Mouse (Mus musculus): Measurements from ENCODE around the gene Tmem192. TPM values are rescaled to one million over a fixed set of nuclear protein-coding genes. Genes with fewer than 3 reads are reported as not detected.

Gene Tmem192
- polyA plus RNA-seq, 1 experiment from 2014 or later: 36.4 TPM

GRCm38 (mm10) chr8:64934997-64935396, 12.0 kb upstream of the Tmem192 start:
- H3K27ac ChIP-seq (replicated peaks): no peak overlapping the region
- no peaks in the 10 kb centered on the region for H3K36me3 ChIP-seq
- no peaks in the 10 kb centered on the region for H3K27me3 ChIP-seq (replicated peaks)
- no peak overlapping the region for H3K4me3 ChIP-seq (replicated peaks)
- no peak overlapping the region for H3K9ac ChIP-seq (replicated peaks)
- 67% methylated on average over 3 of the region's 3 CpGs for WGBS
- no peaks in the 10 kb centered on the region for H3K4me1 ChIP-seq
- no peaks in the 10 kb centered on the region for H3K9me3 ChIP-seq (replicated peaks)
- no peak for ATAC-seq (ENCODE audit: low FRiP score)
- no peak overlapping the region for H3K4me2 ChIP-seq

- no peak for ATAC-seq (ENCODE audit: low FRiP score)
- no peaks in the 10 kb centered on the region for H3K9me3 ChIP-seq (replicated peaks)
- no peak overlapping the region for H3K27ac ChIP-seq (replicated peaks)
- WGBS: 76% methylated on average over 8 of the region's 8 CpGs
- no peak overlapping the region for H3K4me2 ChIP-seq
- H3K4me3 ChIP-seq (replicated peaks): no peak overlapping the region
- H3K9ac ChIP-seq (replicated peaks): no peak overlapping the region
- no peaks in the 10 kb centered on the region for H3K27me3 ChIP-seq (replicated peaks)
- peaks cover 10% of the 10 kb centered on the region for H3K4me1 ChIP-seq
- H3K36me3 ChIP-seq: no peaks in the 10 kb centered on the region
These were observed 6.0 kb upstream of the Tmem192 start for GRCm38 (mm10) chr8:64941019-64941418.

GRCm38 (mm10) chr8:64941495-64941894, 5.5 kb upstream of the Tmem192 start:
- Histone ChIP-seq H3K36me3 (no peaks in the 10 kb centered on the region), H3K27me3 (replicated peaks) (no peaks in the 10 kb centered on the region), H3K9me3 (replicated peaks) (no peaks in the 10 kb centered on the region), H3K27ac (replicated peaks) (no peak overlapping the region), H3K4me2 (no peak overlapping the region), H3K4me1 (peaks cover 10% of the 10 kb centered on the region), H3K9ac (replicated peaks) (no peak overlapping the region), H3K4me3 (replicated peaks) (no peak overlapping the region)
- ATAC-seq (ENCODE audit: low FRiP score): peak; percentile 56
- WGBS: 11% methylated on average over 9 of the region's 9 CpGs

- Histone ChIP-seq H3K9ac (replicated peaks) (no peak overlapping the region), H3K27me3 (replicated peaks) (no peaks in the 10 kb centered on the region), H3K9me3 (replicated peaks) (no peaks in the 10 kb centered on the region), H3K4me2 (no peak overlapping the region), H3K27ac (replicated peaks) (no peak overlapping the region), H3K36me3 (no peaks in the 10 kb centered on the region), H3K4me3 (replicated peaks) (no peak overlapping the region), H3K4me1 (peaks cover 10% of the 10 kb centered on the region)
- 25% methylated on average over 5 of the region's 5 CpGs for WGBS
- ATAC-seq (ENCODE audit: low FRiP score): no peak
These were observed 4.0 kb upstream of the Tmem192 start for GRCm38 (mm10) chr8:64942946-64943345.

- H3K4me1 ChIP-seq: peaks cover 16% of the 10 kb centered on the region
- 24% methylated on average over 5 of the region's 5 CpGs for WGBS
- no peak overlapping the region for H3K4me2 ChIP-seq
- no peaks in the 10 kb centered on the region for H3K36me3 ChIP-seq
- ATAC-seq (ENCODE audit: low FRiP score): no peak
- no peak overlapping the region for H3K9ac ChIP-seq (replicated peaks)
- H3K27ac ChIP-seq (replicated peaks): no peak overlapping the region
- no peaks in the 10 kb centered on the region for H3K9me3 ChIP-seq (replicated peaks)
- H3K4me3 ChIP-seq (replicated peaks): no peak overlapping the region
- H3K27me3 ChIP-seq (replicated peaks): no peaks in the 10 kb centered on the region
These were observed 2.2 kb upstream of the Tmem192 start for GRCm38 (mm10) chr8:64944831-64945230.

- Histone ChIP-seq H3K36me3 (no peaks in the 10 kb centered on the region), H3K9ac (replicated peaks) (0 out of 2 replicates have a peak overlapping the region, but pooled peaks have one; percentile 5), H3K27me3 (replicated peaks) (no peaks in the 10 kb centered on the region), H3K4me3 (replicated peaks) (no peak overlapping the region), H3K4me2 (no peak overlapping the region), H3K27ac (replicated peaks) (no peak overlapping the region), H3K9me3 (replicated peaks) (no peaks in the 10 kb centered on the region), H3K4me1 (peaks cover 16% of the 10 kb centered on the region)
- WGBS: 86% methylated on average over 7 of the region's 7 CpGs
- ATAC-seq (ENCODE audit: low FRiP score): no peak
These were observed 1.4 kb upstream of the Tmem192 start for GRCm38 (mm10) chr8:64945606-64946005.

DNA sequence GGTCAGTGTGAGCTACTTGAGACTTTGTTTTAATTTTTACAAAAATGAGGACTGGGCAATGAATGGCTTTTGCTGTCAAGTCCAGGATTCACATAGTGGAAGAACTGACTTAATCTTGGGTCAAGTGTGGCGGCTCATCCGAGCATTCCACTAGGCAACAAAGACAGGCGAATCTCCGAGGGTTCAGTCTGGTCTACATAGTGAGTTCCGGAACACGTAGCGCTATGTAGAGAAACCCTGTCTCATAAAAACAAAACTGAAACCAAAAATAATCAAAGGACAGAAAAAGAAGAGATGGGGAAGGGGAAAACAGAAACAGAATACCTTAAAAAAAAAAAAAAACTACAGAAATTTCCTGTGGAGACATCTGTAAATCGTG, 555 bp upstream of the Tmem192 start:
- Histone ChIP-seq H3K9me3 (replicated peaks) (no peaks in the 10 kb centered on the region), H3K36me3 (no peaks in the 10 kb centered on the region), H3K27ac (replicated peaks) (no peak overlapping the region), H3K4me3 (replicated peaks) (no peak overlapping the region), H3K4me1 (peaks cover 13% of the 10 kb centered on the region), H3K9ac (replicated peaks) (no peak overlapping the region), H3K27me3 (replicated peaks) (no peaks in the 10 kb centered on the region), H3K4me2 (peak overlapping the region; percentile 60)
- WGBS: 58% methylated on average over 8 of the region's 8 CpGs
- ATAC-seq (ENCODE audit: low FRiP score): no peak

GRCm38 (mm10) chr8:64947698-64948034, 681 bp downstream of the Tmem192 start:
- Histone ChIP-seq H3K9ac (replicated peaks) (peak overlapping the region; percentile 64), H3K4me3 (replicated peaks) (peak overlapping the region; percentile 92), H3K4me1 (peaks cover 10% of the 10 kb centered on the region), H3K27ac (replicated peaks) (peak overlapping the region; percentile 88), H3K9me3 (replicated peaks) (0 out of 2 replicates have a peak, but pooled peaks cover 3% of the 10 kb centered on the region), H3K36me3 (no peaks in the 10 kb centered on the region), H3K4me2 (peak overlapping the region; percentile 60), H3K27me3 (replicated peaks) (no peaks in the 10 kb centered on the region)
- 9% methylated on average over 10 of the region's 10 CpGs for WGBS
- no peak for ATAC-seq (ENCODE audit: low FRiP score)

DNA sequence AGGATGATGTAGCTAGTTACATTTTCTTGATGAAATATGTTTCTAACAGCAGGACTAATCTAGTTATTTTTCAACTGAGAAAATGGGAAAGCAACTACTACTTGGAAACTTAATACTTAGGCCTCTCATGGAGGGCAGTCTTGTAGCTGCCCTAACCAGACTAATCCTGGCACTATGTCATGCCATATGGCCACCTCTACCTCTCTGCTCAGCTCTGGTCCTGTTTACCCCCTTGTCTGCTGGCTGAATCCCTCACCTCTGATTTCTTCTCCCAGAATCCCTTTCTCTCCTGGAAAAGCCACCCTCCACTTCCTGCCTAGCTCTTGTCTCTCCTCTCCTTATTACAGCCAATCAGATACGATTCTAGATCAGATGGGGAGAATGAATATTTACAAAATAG, 1.4 kb downstream of the Tmem192 start:
- WGBS: 94% methylated on average over 1 of the region's 1 CpGs
- Histone ChIP-seq H3K4me3 (replicated peaks) (no peak overlapping the region), H3K27me3 (replicated peaks) (no peaks in the 10 kb centered on the region)

DNA sequence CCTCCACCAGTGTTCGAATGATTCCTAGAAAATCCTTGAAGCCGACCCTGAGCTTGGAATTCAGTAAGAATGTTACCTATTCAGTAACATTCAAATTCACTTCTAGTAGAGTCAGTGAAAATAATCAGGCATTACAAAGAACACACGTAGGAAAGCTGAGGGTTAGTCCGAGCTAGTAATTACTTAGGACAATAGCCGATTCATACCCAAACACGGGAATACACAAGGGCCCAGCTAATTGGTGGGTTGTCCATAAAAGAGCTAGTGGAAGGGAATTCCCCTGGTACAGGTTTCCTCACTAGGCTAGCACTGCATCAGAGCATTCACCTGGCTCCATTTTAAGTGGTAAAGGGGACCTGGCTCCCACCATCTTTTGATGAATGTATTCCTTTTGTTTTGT, 5.1 kb downstream of the Tmem192 start:
- H3K9me3 ChIP-seq (replicated peaks): 0 out of 2 replicates have a peak, but pooled peaks cover 3% of the 10 kb centered on the region
- no peak overlapping the region for H3K9ac ChIP-seq (replicated peaks)
- H3K4me3 ChIP-seq (replicated peaks): no peak overlapping the region
- 82% methylated on average over 6 of the region's 6 CpGs for WGBS
- 0 out of 2 replicates have a peak, but pooled peaks cover 4% of the 10 kb centered on the region for H3K36me3 ChIP-seq
- H3K27me3 ChIP-seq (replicated peaks): no peaks in the 10 kb centered on the region
- H3K4me1 ChIP-seq: peaks cover 7% of the 10 kb centered on the region; the same call in 1 of the 2 replicates
- H3K27ac ChIP-seq (replicated peaks): no peak overlapping the region
- no peak for ATAC-seq (ENCODE audit: low FRiP score)
- H3K4me2 ChIP-seq: no peak overlapping the region

More for the DNA sequence above, 1.4 kb downstream of the Tmem192 start:
- Histone ChIP-seq H3K36me3 (no peaks in the 10 kb centered on the region), H3K27ac (replicated peaks) (no peak overlapping the region), H3K9me3 (replicated peaks) (0 out of 2 replicates have a peak, but pooled peaks cover 3% of the 10 kb centered on the region), H3K9ac (replicated peaks) (no peak overlapping the region), H3K4me1 (peaks cover 7% of the 10 kb centered on the region; the same call in 1 of the 2 replicates), H3K4me2 (peak overlapping the region; percentile 60; the same call in 1 of the 2 replicates)
- ATAC-seq (ENCODE audit: low FRiP score): no peak

DNA sequence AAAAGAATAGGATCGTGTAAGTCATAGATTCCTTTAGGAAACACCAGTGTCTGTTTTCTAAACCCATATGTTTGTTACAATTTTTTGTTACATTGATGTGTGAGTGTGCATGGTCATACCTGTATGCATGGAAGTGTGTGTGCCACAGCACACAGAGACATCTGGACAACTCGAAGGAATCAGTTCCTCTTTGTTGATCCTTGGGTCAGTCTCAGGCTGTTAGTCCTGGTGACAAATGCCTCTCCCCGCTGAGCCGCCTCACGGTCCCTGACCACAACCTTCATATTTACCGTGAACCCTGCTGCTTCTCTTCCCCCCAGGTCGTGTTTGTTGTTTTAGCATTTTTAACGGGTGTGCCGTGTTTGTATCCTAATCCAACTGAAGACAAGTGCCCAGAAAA, 12.0 kb downstream of the Tmem192 start:
- peaks cover 20% of the 10 kb centered on the region for H3K36me3 ChIP-seq
- no peaks in the 10 kb centered on the region for H3K27me3 ChIP-seq (replicated peaks)
- H3K4me1 ChIP-seq: no peaks in the 10 kb centered on the region
- H3K9me3 ChIP-seq (replicated peaks): no peaks in the 10 kb centered on the region
- H3K9ac ChIP-seq (replicated peaks): no peak overlapping the region
- H3K4me3 ChIP-seq (replicated peaks): no peak overlapping the region
- ATAC-seq (ENCODE audit: low FRiP score): no peak
- H3K27ac ChIP-seq (replicated peaks): no peak overlapping the region
- WGBS: 86% methylated on average over 9 of the region's 9 CpGs
- H3K4me2 ChIP-seq: no peak overlapping the region

DNA sequence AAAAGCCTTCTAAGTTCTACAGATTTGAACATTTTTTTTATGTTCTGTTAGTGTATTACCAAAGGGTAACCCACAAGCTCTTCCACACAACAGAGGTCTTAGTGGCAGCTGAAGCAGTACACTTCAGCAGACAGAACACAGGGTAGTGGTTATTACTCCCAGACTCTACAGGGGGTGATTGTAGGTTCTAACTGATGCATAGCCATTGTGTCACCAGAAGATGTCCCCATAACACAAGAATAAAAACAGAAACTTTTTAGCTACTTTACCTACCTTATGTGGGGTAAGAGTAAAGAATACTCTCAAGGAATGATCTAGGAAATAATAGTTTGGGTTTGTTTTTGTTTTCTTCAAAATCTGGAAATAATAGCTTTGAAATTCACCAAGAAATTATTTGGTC, 15.9 kb downstream of the Tmem192 start:
- no peak overlapping the region for H3K4me3 ChIP-seq (replicated peaks)
- H3K9ac ChIP-seq (replicated peaks): no peak overlapping the region
- no peaks in the 10 kb centered on the region for H3K4me1 ChIP-seq
- no peak overlapping the region for H3K27ac ChIP-seq (replicated peaks)
- peaks cover 27% of the 10 kb centered on the region for H3K36me3 ChIP-seq
- no peaks in the 10 kb centered on the region for H3K9me3 ChIP-seq (replicated peaks)
- H3K27me3 ChIP-seq (replicated peaks): no peaks in the 10 kb centered on the region
- no peak for ATAC-seq (ENCODE audit: low FRiP score)
- no peak overlapping the region for H3K4me2 ChIP-seq

All from neural tube, embryonic 15.5 days (tissue).